In the genomic region with DNA sequence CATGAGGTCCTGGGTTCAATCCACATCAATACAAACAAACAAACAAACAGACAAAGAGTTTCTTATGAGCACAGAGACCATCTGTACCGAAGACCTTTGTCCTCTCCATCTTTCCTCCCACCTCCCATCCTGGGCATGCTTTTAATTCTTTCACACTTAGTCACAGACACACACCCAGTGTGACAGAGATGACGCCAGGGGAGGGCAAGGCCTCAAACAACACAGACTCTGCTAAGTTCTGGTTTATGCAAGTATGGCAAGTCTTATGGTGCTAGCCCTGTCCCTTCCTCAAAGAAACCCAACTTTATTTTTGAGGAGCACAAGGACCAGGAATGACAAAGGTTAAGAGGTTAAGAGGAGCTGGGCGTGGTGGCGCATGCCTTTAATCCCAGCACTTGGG, we compare ENCODE assay signal across 27 mouse cellular contexts. TPM values are rescaled to one million over a fixed set of nuclear protein-coding genes. Genes with fewer than 3 reads are reported as not detected.
DNase-seq lines count a peak whose midpoint lies in the region; TF ChIP-seq lines count a peak whose summit lies in the region.
"Had no signal": no experiment of that assay in that cellular context is flagged by ENCODE, and none has a peak within 500 bp of the region (broad histone marks: within the 10 kb centered on the region; RNA-seq: fewer than 3 reads in every experiment).

No protein-coding gene starts in this region.

- H3K4me3 ChIP-seq in C2C12 (ENCODE audit: insufficient read depth, poor library complexity, severe bottlenecking) = no peak overlapping the region
- H3K4me3 ChIP-seq: forebrain, embryonic 10.5 days; forebrain, embryonic 13.5 days; gastrocnemius, adult 2 months; heart, embryonic 12.5 days; heart, embryonic 15.5 days; hindbrain, embryonic 10.5 days; hindbrain, embryonic 13.5 days; intestine, embryonic 15.5 days had no signal

- no peaks in the 10 kb centered on the region for H3K79me2 ChIP-seq in C2C12 (ENCODE audit: control insufficient read depth, insufficient read depth)

- H3K27me3 ChIP-seq in C2C12 (ENCODE audit: control insufficient read depth, insufficient read depth, insufficient read length) = no peaks in the 10 kb centered on the region
- H3K27me3 ChIP-seq: CH12.LX; forebrain, embryonic 13.5 days; heart, embryonic 12.5 days; hindbrain, embryonic 13.5 days; intestine, embryonic 15.5 days had no signal

- no peak overlapping the region for H3ac ChIP-seq in C2C12 (ENCODE audit: control insufficient read depth, insufficient read length, low read depth)

- no peak for TF ChIP-seq CTCF in C2C12 (IDR thresholded peaks at IDR 0.05; ENCODE audit: control insufficient read depth, insufficient read depth, insufficient read length)

- DNase-seq in 3134 (ENCODE audit: extremely low read depth, insufficient read length, low spot score) (peak; percentile 56), R1 (ENCODE audit: low read depth, low spot score) (peak; percentile 62), adipocyte (ENCODE audit: low spot score) (no peak)
- peak; percentile 33 for DNase-seq in yolk sac, embryonic 10.5 days (ENCODE audit: low spot score)
- DNase-seq in adrenal gland, adult 2 months = no peak
- no peak for DNase-seq in gastrocnemius, postnatal 25 days
- DNase-seq: adrenal gland, adult 8-10 months; adrenal gland, postnatal 25 days; cerebellum, adult 11-12 months; cerebellum, adult 8-10 months; cerebellum, postnatal 10 days; cerebellum, postnatal 36 days; gastrocnemius, adult 2 months; gastrocnemius, postnatal 14 days; heart, adult 18-20 months; heart, postnatal 10 days; heart, postnatal 36 days had no signal

- H3K36me3 ChIP-seq in C2C12 (ENCODE audit: control insufficient read depth, insufficient read depth) = no peaks in the 10 kb centered on the region
- H3K36me3 ChIP-seq: forebrain, embryonic 10.5 days; heart, embryonic 12.5 days; heart, embryonic 15.5 days; hindbrain, embryonic 10.5 days; hindbrain, embryonic 13.5 days; intestine, embryonic 15.5 days had no signal

- H3K79me3 ChIP-seq in C2C12 (ENCODE audit: low read depth) = no peaks in the 10 kb centered on the region

TF ChIP-seq in C2C12, 6 proteins besides CTCF, POLR2A, EP300 and RAD21:
- TF ChIP-seq CEBPB (IDR thresholded peaks at IDR 0.05; ENCODE audit: low read depth) (no peak), MAX (IDR thresholded peaks at IDR 0.05) (peak; percentile 22)

RNA-seq across cellular contexts. Expression of a gene that starts 11.8 kb away (rescaled TPM):
- 0.46 TPM for polyA plus RNA-seq in C2C12 (2012; fragmentation: generic; extraction: Trizol)
- total RNA-seq in adrenal gland, adult 2 months (2021) = not detected
- polyA plus RNA-seq in adrenal gland, adult 2 months (2012; rRNA removed) = 0.18 and 0.36 TPM in 2 replicates
- total RNA-seq in gastrocnemius, postnatal 25 days (2021) = under 1 TPM in 1 of 2 experiments, not detected in 1; 0.15 TPM
- total RNA-seq: CH12.LX had no signal
- polyA plus RNA-seq: forebrain, embryonic 13.5 days had no signal

RNA-seq across cellular contexts. Expression of a gene that starts 19.3 kb away (rescaled TPM):
- polyA plus RNA-seq in C2C12 (2012; fragmentation: generic; extraction: Trizol) = 16.1 TPM
- total RNA-seq in adrenal gland, adult 2 months (2021) = 10 to 100 TPM; 29.3 to 37.1 TPM
- 3.9 and 4.4 TPM in 2 replicates for polyA plus RNA-seq in adrenal gland, adult 2 months (2012; rRNA removed)
- 10 to 100 TPM; 17.0 to 18.2 TPM for total RNA-seq in gastrocnemius, postnatal 25 days (2021)

RNA-seq across cellular contexts. Expression of a gene that starts 26.9 kb away (rescaled TPM):
- polyA plus RNA-seq in C2C12 (2012; fragmentation: generic; extraction: Trizol) = 0.06 TPM
- total RNA-seq in adrenal gland, adult 2 months (2021) = not detected
- polyA plus RNA-seq in adrenal gland, adult 2 months (2012; rRNA removed) = 0.07 TPM in 1 of 2 replicates, not detected in the other
- total RNA-seq in gastrocnemius, postnatal 25 days (2021) = not detected
- total RNA-seq: adrenal gland, postnatal 25 days; CH12.LX; gastrocnemius, adult 2 months; gastrocnemius, postnatal 14 days; heart, adult 18-20 months; heart, postnatal 10 days; heart, postnatal 36 days; MEL had no signal

Comparison
In these comparisons a context has a peak if more than half of its experiments do, and no peak if none do; other contexts are left out.
1. DNase-seq: peak in 3134 (single experiment), R1 (single experiment) and yolk sac, embryonic 10.5 days (single experiment); none in adrenal gland, adult 2 months (single experiment), gastrocnemius, postnatal 25 days (single experiment) and adipocyte (single experiment).